Mouse (Mus musculus) right cerebral cortex, postnatal 10 days (tissue): ENCODE data around the gene Duox1.
A peak's percentile ranks its signal among the peaks of the same experiment; 100 is the strongest.

Experiments
- DNase-seq, 2 experiments: peaks; one replicate each; pipeline ENCODE4 v3.0.0; 2021; ENCODE audit warnings: low spot score in 2 of 2

Duox1 gene

DNA sequence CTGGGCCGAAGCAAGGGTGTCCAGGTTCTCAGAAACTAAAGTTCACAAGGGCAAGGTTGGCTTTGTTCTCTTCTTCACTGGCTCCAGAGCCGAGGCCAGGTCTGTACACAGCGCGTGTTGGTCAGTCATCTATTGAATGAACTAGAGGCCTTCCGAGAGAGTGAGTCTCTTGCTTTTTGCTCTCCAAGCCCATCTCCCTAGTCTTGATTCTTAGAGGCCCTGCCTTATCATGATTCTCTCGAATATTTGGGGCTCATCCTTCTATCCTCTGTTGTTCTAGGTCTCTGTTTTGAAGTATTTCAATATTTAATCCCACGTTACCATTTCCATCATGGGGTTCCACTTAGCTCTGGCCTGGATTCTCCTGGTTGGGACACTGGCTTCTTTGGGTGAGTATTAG lies at the start of gene Duox1:
Gene Duox1 (plus strand): TSS at position 301 of the 400 bp plus-strand sequence.
- no peak for DNase-seq

DNA sequence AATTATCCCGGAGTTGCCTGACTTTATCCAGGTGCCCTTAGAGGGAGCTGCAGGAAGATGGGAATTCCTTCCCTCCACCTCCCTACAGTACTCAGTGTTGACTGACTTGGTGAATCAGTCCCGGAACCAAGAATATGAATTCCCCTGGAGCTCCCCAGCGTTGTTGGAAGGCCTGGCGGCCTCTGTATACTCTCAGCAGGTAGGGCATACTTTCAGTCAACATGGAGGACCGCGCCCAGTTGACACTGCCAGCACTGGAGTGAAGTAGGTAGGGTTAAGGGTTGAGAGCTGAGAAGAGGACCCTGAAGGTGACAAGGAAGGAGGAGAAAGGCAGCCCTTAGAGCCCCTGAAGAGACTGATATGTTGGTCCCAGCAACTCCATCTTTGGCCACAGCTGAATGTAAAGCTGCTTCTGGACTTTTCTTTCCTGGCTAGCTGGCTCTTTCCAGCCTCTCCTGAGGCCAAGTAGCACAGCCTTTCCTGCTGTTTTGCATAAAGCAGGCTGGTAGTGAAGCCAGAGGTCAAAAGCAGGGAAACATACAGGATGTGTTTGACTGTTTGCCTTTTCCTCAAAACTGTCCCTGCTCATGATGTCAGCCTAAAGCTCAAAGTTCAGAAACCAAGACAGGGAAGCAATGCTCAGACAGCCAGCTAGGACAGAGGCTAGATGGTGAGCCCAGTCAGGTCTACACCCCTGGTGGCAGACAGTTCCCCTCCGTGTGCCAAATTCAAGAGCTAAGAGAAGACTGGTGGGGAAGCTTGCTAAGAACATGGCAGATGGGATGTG lies 48.9 kb upstream of the Duox1 start:
- DNase-seq: no peak

DNA sequence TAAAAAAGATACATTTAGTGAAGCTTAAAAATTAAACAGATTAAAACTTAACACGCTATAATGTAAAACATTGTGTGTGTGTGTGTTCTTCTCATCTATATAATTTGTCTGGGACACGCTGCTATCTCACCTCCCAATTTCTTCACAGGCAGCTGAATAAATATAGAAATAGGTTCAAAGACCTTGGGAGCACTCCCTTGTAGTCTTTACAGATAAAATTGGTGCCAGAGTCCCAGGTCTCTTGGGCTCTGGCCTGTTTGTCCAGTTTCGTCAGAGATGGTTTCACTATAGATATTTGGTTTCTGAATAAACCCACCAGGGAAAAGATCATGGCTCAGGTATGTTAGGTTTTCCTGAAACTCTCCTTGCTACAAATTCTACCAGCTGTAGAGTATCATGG lies 36.7 kb upstream of the Duox1 start:
- DNase-seq: no peak

DNA sequence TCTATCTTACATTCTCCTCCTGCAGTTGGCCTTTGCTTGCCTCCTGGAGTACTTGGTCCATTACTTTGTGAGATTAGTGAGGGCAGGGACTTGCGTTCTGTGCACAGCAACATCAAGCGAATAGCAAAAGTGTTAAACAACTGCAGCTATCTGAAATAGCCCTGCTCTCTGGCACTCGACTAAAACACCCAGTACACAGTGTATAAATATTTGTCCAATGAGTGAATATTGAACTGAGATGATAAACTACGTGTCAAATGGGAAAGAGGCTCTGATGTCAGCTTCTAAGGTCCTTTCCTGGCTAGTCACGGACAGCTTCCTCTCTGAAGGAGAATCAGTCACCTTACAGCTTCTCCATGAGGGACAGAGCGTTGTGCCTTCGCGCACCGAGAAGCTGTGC lies 31.4 kb upstream of the Duox1 start:
- DNase-seq: no peak

DNA sequence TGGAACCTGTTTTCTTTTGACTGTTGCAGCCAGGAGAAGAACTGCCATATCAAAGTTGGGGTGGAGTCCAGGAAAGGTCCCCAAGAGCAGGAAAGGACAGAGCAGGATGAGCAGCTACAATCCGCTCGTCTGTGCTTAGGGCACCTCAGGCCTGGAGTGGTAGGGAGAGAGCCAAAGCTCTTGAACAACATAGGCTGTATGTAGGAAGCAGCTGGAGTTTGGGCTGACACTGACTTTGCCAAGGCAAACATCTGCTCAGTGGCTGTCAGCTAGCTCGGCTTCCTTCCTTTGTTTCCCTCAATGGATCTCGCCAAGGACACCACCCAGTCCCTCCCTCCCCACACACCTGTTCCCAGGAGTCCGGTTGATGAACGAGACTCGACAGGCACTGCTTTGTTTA lies 29.3 kb upstream of the Duox1 start:
- DNase-seq: no peak

DNA sequence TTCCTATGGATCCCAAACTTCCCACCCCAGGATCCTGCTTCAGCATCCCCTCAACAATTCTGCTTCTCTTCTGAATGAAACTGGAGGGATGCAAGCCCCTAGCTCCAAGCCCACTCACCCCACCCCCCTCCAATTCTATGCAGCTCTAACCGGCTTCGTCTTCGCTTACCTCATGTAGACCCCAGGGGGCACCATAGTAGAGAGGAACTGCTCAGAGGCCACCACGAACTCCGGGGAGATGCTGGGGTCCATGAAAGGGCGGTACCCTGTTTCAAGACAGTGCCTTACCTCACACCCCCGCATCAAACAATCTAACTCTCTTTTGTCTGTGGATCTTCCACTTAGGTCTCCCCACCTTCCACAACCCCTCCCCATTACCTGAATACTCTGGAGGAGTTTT lies 20.6 kb upstream of the Duox1 start:
- no peak for DNase-seq

DNA sequence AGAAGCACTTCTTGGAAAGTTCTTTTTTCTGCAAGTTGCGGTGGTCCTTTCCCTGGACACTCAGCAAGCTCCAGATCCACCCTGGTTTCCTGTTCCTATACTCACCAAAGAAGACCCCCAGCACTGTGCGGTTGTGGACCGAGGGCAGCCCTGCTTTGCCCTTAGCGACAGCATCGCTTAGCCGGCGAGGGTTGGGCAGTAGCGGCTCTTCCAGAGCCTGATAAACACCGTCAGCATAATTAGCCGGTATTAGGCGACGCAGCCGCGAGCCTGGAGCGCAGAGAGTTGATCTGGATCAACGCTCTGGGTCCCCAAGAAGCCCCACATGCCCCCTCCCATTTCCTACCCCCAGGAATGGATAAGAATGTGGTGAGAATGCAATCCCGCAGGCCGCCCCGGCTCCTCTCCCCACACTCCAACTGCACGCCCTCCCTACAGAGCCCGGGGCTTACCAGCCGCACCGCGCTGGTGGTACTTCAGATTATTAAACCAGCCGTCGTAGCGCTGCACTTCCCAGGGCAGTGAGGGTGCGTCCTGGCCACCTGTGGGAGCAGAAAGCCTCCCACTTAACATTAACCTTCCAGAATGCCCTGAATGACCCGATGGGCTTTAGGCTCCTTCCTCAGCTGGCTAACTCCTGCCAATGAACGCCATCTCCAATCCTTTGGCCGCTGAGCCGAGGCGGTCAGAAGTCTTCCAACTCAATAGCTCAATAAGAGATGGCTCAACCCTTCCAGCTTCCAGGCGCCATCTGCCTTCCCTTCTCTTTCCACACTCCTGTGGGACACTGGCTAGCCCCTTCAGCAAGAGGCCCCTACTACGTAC lies 18.0 kb upstream of the Duox1 start:
- no peak for DNase-seq

DNA sequence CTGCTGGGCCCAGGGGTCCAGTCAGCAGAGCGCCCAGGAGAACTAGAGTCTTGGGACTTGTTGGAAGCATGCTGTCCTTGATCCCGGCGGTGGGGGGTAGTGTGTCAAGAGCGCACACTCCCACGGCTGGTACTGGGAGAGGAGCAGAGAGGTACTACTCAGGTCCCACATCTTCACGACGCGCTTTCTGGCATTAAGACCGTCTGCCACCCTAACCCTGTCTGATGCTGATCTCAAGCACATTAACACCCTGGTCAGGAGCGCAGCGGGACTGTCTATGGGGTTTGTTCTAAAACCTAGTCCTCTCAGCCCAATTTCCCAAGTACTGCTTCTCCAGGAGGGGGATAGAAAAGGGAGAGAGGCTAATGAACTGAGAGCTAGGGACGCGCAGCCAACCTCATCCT lies 17.4 kb upstream of the Duox1 start, which contains the start of gene Duox2:
Gene Duox2 (minus strand): TSS at position 354 of the 404 bp plus-strand sequence.
- no peak for DNase-seq

DNA sequence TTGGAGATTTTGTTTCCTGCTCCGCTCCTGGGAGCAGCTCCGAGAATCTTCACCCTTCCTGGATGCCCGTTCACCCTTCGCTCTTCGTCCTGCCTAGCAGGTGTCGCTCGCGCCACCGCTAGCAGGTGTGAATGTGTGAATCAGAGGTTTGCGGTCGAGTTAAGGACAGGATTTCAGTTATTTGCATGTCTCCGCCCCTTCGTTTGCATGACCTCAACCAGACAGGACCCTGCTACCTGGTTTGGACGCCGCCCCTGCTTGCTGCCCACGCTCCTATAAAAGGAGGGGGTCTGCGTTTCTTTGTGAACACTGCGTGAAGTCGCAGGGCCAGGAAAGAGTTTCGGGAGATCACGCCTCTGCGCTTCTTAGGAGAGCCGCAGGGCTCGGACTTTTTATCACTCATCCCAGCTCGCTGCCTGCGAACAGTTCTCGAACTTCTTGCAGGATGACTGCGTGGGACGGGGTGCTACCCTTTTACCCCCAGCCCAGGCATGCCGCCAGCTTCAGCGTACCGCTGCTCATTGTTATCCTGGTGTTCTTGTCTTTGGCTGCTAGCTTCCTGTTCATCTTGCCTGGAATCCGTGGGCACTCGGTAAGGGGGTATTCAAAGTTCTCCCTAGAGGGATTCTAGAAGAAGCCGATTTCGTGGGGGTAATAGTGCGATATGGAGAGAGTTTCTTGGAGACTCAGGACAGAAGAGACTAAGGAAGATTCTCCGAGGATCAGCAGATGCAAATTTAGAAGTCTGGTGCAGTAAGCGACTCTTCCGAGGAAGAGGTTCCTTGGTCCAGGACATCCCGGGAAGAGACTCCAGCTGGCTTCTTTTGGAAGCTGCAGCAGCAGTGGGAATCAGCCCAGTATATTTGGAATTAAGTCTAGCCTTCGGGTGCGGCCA lies 16.6 kb upstream of the Duox1 start, which contains the start of gene Duoxa2:
Gene Duoxa2 (plus strand): TSS at position 305 of the 895 bp plus-strand sequence.
- DNase-seq: no peak

DNA sequence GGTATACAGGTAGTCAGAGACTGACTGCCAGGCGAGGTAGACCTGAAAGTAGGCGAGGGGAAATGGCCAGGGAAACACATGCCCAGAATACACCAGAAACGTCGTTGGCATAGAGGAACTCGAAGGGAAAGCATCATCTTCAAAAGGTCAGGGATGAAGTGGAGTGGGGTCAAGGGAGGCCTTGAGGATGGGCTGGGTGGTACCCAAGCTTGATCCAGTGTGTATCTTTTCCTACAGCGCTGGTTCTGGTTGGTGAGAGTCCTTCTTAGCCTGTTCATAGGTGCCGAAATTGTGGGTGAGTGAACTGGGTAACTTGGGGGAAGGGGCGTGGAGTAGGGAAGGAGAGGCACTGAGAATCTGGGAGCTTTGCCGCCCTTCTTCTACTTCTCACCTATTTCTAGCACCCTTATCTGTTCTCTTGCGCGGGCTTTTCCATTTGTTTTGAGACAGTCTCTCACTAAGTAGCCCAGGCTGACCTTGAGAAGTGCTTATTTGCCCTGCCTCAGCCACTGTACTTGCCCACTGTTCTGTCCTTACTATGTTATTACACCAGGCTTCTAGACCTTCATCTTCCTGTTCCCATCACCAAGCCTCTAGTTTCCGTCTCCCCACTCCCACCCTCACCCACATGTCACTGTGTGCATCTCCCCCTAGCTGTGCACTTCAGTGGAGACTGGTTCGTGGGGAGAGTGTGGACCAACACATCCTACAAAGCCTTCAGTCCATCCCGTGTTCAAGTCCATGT lies 15.4 kb upstream of the Duox1 start:
- DNase-seq: no peak

DNA sequence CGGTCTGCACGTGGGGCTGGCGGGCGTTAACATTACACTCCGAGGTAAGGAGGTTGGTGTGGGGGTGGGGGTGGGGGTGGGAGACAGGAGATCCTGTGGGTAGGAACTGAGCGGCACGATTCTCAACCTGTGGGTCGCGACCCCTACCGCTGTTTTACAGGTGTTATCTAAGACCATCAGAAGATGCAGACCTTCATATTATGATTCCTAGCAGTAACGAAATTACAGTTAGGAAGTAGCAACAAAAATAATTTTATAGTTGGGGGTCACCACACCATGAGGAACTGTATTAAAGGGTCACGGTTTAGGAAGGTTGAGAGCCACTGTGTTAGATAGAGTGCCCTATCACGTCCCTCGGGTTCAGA lies 14.8 kb upstream of the Duox1 start:
- no peak for DNase-seq

DNA sequence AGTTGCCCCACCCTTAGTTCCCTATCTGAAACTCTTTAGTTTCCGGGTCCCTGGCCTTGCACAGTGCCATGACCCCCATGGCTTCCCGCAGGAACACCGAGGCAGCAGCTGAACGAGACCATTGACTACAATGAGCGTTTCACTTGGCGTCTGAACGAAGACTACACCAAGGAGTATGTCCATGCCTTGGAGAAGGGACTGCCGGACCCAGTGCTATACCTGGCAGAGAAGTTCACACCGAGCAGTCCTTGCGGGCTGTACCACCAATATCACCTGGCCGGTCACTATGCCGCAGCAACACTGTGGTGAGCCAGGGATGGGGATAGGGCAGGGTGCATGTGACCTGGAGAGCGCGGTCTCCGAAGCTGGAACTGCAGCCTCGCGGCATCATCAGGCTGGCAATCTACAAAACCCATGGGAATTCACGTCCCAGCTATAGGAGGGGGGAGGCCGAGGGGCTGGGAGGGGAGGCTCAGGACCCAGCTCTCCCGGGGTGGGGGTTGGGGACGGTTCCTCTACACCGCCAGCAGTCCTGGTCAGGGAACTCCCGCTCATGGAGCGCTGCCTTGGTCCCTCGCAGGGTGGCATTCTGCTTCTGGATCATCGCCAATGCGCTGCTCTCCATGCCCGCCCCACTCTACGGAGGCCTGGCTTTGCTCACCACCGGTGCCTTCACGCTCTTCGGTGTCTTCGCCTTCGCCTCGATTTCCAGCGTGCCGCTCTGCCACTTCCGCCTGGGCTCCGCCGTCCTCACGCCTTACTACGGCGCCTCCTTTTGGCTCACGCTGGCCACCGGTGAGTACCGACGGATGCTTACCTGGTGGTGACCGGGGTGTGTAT lies 14.2 kb upstream of the Duox1 start:
- DNase-seq: peak in 1 of 2 experiments; percentile 61

DNA sequence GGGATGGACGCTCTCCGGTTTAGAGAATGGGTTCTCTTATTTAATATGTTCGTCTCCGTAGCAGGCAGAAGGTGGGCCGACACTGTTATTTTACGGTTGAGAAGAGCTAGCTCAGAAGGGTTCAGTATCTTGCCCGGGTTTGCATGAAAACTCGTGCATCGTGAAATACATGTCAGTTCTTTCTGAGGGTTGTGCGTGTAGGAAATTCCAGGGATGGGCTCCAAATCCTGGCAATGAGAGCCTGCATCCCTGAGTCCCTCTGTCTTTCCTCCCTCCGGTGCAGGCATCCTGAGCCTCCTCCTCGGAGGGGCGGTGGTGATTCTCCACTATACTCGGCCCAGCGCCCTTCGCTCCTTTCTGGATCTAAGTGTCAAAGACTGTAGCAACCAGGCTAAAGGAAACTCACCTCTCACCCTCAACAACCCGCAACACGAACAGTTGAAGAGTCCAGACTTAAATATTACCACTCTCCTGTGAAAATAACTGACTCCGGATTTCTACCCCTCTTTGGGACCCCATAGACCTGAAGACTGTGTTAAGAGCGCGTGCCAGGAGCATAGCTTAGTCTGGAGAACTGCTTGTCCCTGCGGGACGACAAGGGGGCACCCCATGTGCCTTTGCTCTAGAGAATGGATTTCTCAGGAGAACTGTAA lies 13.4 kb upstream of the Duox1 start:
- DNase-seq: no peak

DNA sequence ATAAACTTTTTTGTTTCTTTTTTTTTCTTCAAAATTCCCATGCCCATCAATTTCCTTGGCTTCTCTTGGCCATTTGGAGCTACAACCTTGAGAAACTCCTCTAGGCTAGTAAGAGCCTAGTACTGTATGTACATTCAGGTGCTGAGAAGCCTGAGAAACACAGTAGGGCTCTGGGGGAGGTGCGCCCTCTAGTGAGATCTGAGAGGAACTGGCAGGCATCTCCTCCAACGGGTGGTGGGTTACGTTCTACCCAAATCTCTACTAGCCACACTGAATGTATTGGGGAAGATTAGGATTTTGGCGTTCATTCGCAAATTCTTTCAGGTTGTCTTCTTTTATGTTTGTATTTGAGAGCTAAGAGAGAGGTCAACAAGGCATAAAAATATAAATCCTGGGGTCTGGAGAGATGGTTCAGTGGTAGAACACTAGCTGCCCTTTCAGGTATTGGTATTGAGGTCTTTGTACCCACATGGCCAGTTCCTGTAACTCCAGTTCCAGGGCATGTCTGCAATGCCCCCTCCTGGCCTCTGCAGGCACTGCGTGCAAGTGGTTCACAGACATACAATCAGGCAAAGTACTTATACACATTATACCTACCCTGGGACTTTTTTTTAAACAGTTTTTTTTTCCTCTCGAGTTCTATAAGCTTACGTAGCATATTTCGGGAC lies 12.8 kb upstream of the Duox1 start:
- DNase-seq: peak; percentile 78 to 86

DNA sequence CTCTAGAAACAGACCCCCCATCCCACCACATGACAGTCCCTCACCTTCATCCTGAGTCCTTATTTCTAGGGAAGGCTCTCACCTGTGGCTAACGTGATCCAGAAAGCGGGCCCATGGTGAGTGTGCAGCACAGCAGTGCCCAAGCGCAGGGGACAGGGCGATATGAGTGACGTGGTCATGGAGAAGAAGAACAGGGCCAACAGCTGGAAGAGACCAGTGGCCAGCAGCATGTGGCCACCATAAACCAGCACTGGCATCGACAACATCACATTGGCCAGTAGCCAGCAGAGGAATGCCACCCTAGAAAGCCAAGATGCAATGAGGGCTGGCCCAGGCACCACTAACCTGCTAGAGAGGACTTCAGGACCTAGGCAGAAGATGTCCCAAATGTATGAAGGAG lies 10.9 kb upstream of the Duox1 start:
- no peak for DNase-seq

DNA sequence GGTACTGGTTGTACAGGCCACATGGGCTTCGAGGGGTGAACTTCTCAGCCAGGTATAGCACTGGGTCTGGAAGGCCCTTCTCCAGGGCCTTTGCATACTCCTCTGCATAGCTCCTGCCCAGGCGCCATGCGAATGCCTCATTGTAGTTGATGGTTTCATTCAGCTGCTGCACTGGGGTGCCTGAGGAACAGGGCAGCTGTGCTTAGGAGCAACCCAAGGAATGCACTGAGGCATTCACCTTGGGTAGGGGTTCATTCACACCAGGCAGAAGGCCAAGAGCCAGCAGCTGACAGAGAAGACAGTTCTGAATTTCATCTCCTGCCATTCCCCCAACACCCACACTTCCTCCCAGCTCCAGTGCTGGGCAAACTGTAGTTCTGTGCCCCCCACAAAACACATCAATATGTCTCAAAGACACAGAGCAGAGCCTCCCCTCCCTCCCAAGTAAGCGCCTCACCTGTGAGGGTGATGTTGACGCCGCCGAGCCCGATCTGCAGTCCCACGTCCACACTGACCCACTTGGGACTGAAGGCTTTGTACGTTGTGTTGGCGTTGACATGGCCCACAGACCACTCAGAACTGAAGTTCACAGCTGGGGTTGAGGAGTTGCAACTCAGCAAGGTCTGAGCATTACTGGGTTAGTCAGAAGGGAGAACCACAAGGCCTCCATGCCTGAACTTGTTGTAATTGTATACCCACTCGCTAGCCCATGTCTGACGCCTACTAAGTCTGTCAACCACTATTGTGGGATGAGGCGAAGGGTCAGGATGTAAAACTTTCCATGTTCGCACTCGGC lies 10.2 kb upstream of the Duox1 start:
- no peak for DNase-seq

DNA sequence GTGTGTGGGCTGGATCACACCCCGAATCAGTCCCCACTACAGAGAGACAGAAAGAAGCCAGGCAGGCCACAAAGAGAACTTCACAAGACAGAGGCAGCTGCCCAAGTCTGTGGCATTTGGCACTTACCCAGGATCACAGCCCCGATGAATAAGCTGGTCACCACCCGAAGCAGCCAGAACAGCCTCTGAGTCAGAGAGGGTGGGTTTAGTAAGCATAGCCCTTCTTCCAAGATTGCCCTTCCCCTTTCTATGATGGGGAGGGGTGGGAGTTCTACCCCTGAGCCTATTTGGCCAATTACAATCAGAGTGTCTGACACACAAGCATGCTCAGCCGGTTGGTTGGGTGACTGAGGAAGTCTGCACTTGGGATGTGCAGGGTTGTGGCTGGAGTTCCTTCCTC lies 9.3 kb upstream of the Duox1 start:
- DNase-seq: peak; percentile 60 to 70

DNA sequence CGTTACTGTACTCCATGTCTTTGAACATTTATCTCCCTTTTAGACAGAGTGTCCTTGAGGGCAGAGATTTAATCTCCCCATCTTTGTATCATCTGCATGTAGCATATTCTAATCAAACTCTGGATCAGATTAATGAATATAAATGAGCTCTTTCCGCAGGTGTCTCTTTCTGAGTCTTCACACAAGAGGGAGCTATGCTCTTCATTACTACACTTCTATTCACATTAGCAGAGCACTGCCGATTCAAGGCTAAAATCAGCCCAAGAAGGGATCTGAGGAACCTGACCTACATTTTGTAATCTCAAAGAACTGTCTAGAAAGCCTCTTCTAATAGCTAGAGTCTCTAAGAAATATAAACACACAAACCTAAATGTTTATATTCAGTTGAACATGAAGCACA lies 5.8 kb upstream of the Duox1 start:
- no peak for DNase-seq
